Mouse (Mus musculus): ENCODE results near the gene Crocc. TPM values are rescaled to one million over a fixed set of nuclear protein-coding genes. Genes with fewer than 3 reads are reported as not detected.

The Crocc gene
- 1 to 10 TPM; 1.7 to 2.0 TPM for total RNA-seq (2021)
- long read RNA-seq, experiment 1, result 0 reads
- long read RNA-seq, experiment 2, partial matches to known transcripts, result 1 of 2 reads
- long read RNA-seq, experiment 2, other reads (novel, unspliced or antisense), result 1 of 2 reads

DNA sequence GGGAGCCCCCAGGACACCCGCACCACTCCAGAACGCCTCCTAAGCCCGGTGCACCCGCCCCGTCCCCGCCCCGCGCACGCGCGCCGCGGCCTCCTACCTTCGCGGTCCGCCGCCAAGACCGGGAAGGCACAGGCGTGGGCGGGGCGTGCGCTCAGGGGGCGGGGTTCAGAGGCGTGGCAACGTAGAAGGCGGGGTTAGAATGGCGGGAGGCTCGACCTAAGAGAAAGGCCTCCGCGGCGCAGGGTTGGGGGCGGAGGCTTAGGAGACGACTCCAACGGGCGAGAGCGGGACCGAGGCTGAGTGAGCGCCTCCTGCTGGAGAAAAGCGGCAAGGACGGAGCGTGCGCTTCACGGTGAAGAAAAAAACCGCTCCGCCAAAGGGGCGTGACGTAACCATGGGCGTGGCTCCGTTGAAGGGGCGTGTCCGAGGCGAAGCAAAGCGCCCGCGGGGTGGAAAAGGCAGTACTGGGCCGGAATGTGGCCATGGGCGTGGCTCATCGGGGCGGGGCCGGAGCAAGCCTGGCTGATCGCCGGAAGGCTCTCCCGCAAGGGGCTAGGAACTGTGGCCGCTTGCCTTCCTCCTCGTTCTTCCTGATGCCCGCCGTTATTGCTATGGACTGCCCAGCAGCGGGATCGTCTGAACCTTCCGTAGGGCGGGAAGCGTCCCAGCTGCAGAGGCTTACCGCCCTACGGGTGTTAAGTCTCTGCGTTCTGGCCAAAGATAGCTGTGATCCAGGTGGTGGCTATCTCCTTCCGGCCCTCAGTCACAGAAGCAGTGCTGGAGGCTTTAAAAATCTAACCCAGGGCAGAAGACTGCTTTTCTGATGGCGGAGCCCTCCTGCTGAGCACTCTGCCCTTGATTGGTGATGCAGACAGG lies at the start of gene Crocc:
Crocc (minus strand) TSS at position 125 of the 876 bp plus-strand sequence.
- intact Hi-C loops (cut with DNase I), result loop anchor here (2.0 kb wide), 1 partner anchor 14 kb away; no protein-coding TSS in a partner anchor
- DNase-seq, result peak; percentile 99

DNA sequence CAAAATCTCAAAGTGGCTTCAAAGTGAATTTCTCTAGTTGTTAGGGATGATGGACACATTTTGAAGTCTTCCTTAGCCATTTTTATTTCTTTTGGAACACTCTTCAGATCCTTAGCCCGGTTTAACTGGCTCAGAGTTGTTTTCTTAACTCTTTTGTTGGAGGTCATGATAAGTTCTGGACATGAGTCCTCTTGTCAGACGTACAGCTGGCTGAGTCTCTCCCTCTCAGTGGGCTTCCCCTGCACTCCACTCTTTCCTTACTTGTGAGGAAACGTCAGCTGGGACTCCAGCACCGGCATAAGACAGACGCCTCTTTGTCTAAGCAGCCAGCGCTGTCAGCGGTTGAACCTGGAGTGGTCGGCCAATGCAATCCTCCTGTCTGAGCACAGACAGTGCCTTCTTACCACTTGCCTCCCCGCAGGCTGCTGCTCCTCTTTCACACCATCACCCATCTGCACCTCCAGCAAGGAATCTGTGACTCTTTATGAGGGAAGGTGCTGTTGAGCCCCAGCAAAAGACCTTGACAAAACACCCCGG lies 47.9 kb upstream of the Crocc start:
- intact Hi-C loops (cut with DNase I), result no loop called here
- DNase-seq, result no peak

DNA sequence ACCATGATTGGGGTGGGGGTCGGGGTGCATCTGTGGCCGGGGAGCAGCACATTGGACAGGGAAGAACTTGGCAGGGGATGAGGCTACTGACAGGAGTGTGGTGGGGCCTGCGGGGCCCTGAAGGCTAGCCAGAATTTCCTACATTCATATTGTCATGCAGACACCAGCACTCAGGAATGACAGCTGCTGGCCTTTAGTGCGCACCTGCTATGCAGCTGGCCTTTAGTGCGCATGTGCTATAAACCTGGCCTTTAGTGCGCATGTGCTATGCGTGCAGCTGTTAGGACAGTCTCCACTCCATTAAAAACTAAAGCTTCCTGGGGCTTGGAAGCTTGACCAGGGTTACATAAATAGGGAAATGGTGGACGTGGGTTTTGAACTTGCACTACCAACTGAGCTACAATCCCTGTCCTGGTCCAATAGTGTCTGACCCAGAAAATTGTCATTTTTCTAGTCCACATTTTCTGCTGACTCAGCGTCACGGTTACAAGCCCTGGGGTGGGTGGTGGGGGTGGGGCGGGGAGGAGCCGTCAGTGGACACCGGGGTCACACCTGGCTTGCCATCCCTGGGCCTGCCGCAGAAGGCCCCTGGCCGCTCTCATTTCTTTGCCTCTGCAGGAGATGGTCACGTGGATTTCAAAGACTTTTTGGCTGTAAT lies 46.3 kb upstream of the Crocc start:
- intact Hi-C loops (cut with DNase I), result no loop called here
- no peak for DNase-seq

DNA sequence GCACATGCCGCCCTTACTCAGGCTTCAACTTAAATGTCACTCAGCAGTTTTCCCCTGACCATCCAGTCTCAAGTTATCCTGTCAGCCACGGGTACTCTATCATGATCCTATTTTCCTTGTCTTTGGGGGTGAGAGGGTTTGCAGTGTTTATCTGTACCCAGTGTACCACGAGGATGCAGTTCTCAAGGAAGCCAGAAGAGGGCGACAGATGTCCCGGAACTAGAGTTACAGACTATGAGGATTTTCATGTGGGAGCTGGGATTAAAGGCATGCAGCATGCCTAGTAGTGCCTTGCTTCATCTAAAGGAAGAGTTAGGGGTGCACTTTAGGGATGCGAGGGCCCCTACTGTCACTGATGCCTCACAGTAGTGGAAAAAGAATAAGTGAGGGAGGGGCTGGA lies 41.5 kb upstream of the Crocc start:
- no peak for DNase-seq
- intact Hi-C loops (cut with DNase I), result no loop called here

DNA sequence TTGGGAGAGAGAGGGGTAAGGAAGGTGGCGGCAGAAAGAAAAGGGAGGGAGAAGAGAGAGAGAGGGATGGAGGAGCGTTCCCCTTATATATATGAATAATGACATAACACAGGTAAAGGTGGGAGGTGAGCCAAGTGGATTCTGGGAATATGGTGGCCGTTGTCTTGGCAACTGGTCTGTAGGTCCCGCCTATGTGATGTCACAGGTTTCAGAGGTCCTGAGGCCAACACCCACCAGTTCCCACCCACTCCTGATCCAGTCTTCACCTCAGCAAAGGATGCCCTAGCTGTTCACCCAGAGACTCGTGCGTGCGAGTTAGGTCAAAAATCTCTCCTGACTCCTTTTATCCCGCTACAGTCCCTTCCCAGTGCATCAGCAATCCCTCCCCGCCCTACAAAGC lies 40.9 kb upstream of the Crocc start:
- no peak for DNase-seq
- intact Hi-C loops (cut with DNase I), result no loop called here

- DNase-seq, result no peak
- intact Hi-C loops (cut with DNase I), result no loop called here
These were observed 39.6 kb upstream of the Crocc start for GRCm38 (mm10) chr4:141099956-141100355.

- intact Hi-C loops (cut with DNase I), result no loop called here
- no peak for DNase-seq
These were observed 38.6 kb upstream of the Crocc start for GRCm38 (mm10) chr4:141098935-141099334.

DNA sequence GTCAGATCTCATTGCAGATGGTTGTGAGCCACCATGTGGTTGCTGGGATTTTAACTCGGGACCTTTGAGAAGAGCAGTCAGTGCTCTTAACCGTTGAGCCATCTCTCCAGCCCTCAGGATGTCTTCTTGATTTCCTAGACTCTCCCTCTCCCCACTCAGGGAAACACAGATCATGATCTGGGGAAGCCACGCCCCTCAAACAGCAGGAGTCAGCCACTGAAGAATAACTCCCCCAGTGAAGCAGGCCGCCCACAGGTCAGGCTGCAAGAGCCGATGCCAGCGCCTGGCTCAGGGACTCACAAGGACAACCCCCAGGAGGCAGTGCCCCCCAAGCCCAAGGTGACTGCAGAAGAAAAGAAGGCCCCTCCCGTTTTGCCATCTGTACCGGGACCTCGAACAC lies 36.4 kb upstream of the Crocc start:
- intact Hi-C loops (cut with DNase I), result no loop called here
- DNase-seq, result no peak

GRCm38 (mm10) chr4:141095016-141095415 lies 34.7 kb upstream of the Crocc start:
- intact Hi-C loops (cut with DNase I), result no loop called here
- DNase-seq, result no peak

- intact Hi-C loops (cut with DNase I), result no loop called here
These were observed 28.4 kb upstream of the Crocc start for GRCm38 (mm10) chr4:141088714-141089113.

GRCm38 (mm10) chr4:141088033-141088432 lies 27.7 kb upstream of the Crocc start, which contains the start of gene Spata21:
Spata21 (plus strand) TSS chr4:141088333.
- intact Hi-C loops (cut with DNase I), result no loop called here
- no peak for DNase-seq

More at GRCm38 (mm10) chr4:141088714-141089113, 28.4 kb upstream of the Crocc start:
- DNase-seq, result no peak

GRCm38 (mm10) chr4:141086862-141087261 lies 26.5 kb upstream of the Crocc start:
- intact Hi-C loops (cut with DNase I), result no loop called here

GRCm38 (mm10) chr4:141078510-141079137 lies 18.3 kb upstream of the Crocc start:
- intact Hi-C loops (cut with DNase I), result no loop called here

More at GRCm38 (mm10) chr4:141086862-141087261, 26.5 kb upstream of the Crocc start:
- DNase-seq, result no peak

GRCm38 (mm10) chr4:141077681-141078509 lies 17.5 kb upstream of the Crocc start, which contains the start of gene Necap2:
Necap2 (minus strand) TSS chr4:141078357.
- peak; percentile 90 to 92 for DNase-seq
- intact Hi-C loops (cut with DNase I), result no loop called here

More at GRCm38 (mm10) chr4:141078510-141079137, 18.3 kb upstream of the Crocc start:
- no peak for DNase-seq

GRCm38 (mm10) chr4:141076761-141077506 lies 16.6 kb upstream of the Crocc start:
- DNase-seq, result no peak
- intact Hi-C loops (cut with DNase I), result no loop called here

DNA sequence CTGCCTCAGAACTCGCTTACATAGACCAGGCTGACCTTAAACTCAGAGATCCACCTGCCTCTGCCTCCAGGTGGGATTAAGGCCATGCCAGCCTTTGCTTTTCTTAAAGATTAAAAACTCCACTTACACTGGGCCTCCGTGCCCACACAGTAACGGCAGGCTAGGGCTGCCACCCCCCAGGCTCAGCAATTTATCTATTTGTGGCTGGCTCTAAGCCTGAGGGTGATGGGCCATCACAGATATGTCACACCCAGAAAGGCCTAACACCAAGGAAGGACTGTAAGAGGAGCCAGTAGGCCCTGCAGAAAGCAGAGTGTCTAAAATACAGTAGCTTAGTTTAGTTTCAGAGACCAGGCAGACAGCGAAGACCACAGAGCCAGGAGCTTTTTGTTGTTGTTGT lies 13.8 kb upstream of the Crocc start:
- DNase-seq, result no peak
- intact Hi-C loops (cut with DNase I), result no loop called here

DNA sequence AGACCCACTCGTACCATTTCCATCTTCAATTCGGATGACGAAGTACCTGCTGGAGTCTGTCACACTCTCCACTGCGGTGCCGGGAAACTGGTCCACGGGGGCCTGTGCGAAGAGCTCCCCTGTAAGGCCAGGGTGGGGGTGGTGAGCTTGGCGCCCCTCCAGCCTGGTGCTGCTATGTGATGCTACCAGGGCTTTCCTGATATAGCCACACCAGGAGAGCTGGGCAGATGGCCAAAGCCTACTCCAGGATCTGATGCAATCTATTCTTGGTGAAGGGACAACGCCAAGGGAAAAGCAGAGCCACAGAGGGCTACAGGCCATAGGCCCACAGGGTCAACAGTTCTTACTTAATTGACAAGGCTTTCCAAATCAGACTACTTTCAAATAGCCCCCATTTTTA lies 13.3 kb upstream of the Crocc start:
- intact Hi-C loops (cut with DNase I), result no loop called here
- DNase-seq, result peak; percentile 56 to 72

- no peak for DNase-seq
- intact Hi-C loops (cut with DNase I), result no loop called here
These were observed 12.2 kb upstream of the Crocc start for GRCm38 (mm10) chr4:141072502-141072901.

GRCm38 (mm10) chr4:141069731-141070130 lies 9.4 kb upstream of the Crocc start:
- intact Hi-C loops (cut with DNase I), result no loop called here

More at GRCm38 (mm10) chr4:141069731-141070130, 9.4 kb upstream of the Crocc start:
- no peak for DNase-seq

Data from gastrocnemius, postnatal 36 days (tissue).